Mouse (Mus musculus) lung, embryonic 16.5 days (tissue): ENCODE measurements at regions not wholly inside any gene's neighbourhood (a gene's known extent, or its start where the extent isn't known, plus 50 kb on each side); places are given as distances from the start of the nearest gene placed in this dataset.

Experiments
- ATAC-seq: fragments of 200-750 bp; cut with Nextera tagmentation; 2 replicates; pipeline ENCODE4 v1.8.0; 2017; ENCODE audit warnings: low read depth, mild to moderate bottlenecking, moderate library complexity
- H3K27ac ChIP-seq: fragments of 300-500 bp; sonication (generic); 2 replicates; pipeline ENCODE4 v1.5.1; 2014; ENCODE audit warnings: mild to moderate bottlenecking, control low read depth, low read length
- H3K27me3 ChIP-seq: fragments of 300-500 bp; sonication (generic); 2 replicates; pipeline ENCODE4 v1.6.1; 2014; ENCODE audit warnings: low read depth, low read length, mixed read lengths; ENCODE audit not compliant: control insufficient read depth, insufficient read depth
- H3K36me3 ChIP-seq: fragments of 300-500 bp; sonication (generic); 2 replicates; pipeline ENCODE4 v1.6.1; 2014; ENCODE audit warnings: low read length; ENCODE audit not compliant: control insufficient read depth, insufficient read depth
- H3K4me1 ChIP-seq: fragments of 300-500 bp; sonication (generic); replicated peaks from 2 replicates; pipeline ENCODE4 v1.6.1; 2014; ENCODE audit warnings: low read length, mixed read lengths; ENCODE audit not compliant: control insufficient read depth, insufficient read depth
- H3K4me2 ChIP-seq: fragments of 300-500 bp; sonication (generic); 2 replicates; pipeline ENCODE4 v1.6.1; 2014; ENCODE audit warnings: low read depth, low read length, control low read depth
- H3K4me3 ChIP-seq: fragments of 300-500 bp; sonication (generic); 2 replicates; pipeline ENCODE4 v1.5.1; 2014; ENCODE audit warnings: mild to moderate bottlenecking, low read length, control low read depth
- H3K9ac ChIP-seq: fragments of 300-500 bp; sonication (generic); 2 replicates; pipeline ENCODE4 v1.6.1; 2014; ENCODE audit warnings: low read length, control low read depth
- H3K9me3 ChIP-seq: fragments of 300-500 bp; sonication (generic); 2 replicates; pipeline ENCODE4 v1.6.1; 2016; ENCODE audit warnings: low read length; ENCODE audit not compliant: control insufficient read depth
- WGBS: fragments of 180-500 bp; shearing (Covaris S2); extraction: QIAGEN DNeasy Blood & Tissue Kit; methylation state at CpG from one replicate; pipeline ENCODE4 v1.1.7; 2014; 5-methylcytosine and 5-hydroxymethylcytosine counted together

DNA sequence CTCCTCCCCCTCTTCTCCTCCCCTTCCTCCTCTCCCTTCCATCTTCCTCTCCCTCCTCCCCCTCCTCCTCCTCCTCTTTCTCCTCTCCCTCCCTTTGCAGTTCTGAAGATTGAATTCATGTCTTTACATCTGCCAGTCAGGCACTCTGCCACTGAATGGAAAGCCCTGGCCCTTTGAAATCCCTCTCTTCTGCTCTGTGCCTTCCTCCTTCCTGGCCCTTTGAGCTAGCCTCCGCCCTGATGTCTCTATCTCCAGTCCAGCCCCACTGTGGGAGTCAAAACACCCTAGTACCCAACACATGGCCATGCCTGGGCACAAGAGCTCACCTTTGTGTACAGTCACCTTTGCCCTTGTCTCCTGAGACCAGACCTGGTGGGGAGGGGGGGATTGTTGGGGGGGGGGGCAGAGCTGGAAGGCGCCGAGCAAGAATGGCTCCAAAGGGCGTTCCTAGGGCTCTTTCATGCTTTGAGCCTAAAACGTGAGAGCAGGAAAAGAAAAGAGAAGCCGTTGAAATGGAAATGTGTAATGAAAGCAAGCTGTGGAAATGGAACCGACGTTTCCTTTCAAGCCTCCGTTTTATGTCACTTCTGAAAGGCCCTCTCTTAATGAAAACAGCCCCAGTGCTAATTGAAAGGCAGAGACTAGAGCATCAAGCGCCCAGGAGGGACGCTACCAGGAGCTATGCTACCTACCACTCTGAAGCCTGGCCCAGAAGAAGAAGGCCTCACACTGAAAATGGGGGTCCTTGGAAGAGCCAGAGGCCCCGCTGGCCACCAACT, 291.5 kb downstream of the Ptpru start:
- H3K9me3 ChIP-seq: no peaks in the 10 kb centered on the region
- no peak overlapping the region for H3K9ac ChIP-seq
- H3K4me3 ChIP-seq: no peak overlapping the region
- no peak overlapping the region for H3K27ac ChIP-seq
- H3K4me1 ChIP-seq: no peaks in the 10 kb centered on the region
- WGBS: 77% methylated on average over 12 of the region's 12 CpGs
- no peak overlapping the region for H3K4me2 ChIP-seq
- no peak for ATAC-seq
- no peaks in the 10 kb centered on the region for H3K36me3 ChIP-seq
- no peaks in the 10 kb centered on the region for H3K27me3 ChIP-seq

GRCm38 (mm10) chr4:131549581-131549980, 288.5 kb downstream of the Ptpru start:
- no peaks in the 10 kb centered on the region for H3K27me3 ChIP-seq
- no peak overlapping the region for H3K4me2 ChIP-seq
- ATAC-seq: no peak
- no peak overlapping the region for H3K4me3 ChIP-seq
- no peak overlapping the region for H3K9ac ChIP-seq
- no peaks in the 10 kb centered on the region for H3K9me3 ChIP-seq
- 75% methylated on average over 12 of the region's 12 CpGs for WGBS
- no peaks in the 10 kb centered on the region for H3K36me3 ChIP-seq
- H3K4me1 ChIP-seq: no peaks in the 10 kb centered on the region
- no peak overlapping the region for H3K27ac ChIP-seq

GRCm38 (mm10) chr4:131558513-131558912, 279.6 kb downstream of the Ptpru start:
- H3K4me2 ChIP-seq: no peak overlapping the region
- H3K4me1 ChIP-seq: no peaks in the 10 kb centered on the region
- H3K27ac ChIP-seq: no peak overlapping the region
- H3K4me3 ChIP-seq: no peak overlapping the region
- no peaks in the 10 kb centered on the region for H3K9me3 ChIP-seq
- no peaks in the 10 kb centered on the region for H3K36me3 ChIP-seq
- H3K9ac ChIP-seq: no peak overlapping the region
- H3K27me3 ChIP-seq: no peaks in the 10 kb centered on the region
- no peak for ATAC-seq
- WGBS: 48% methylated on average over 5 of the region's 5 CpGs

DNA sequence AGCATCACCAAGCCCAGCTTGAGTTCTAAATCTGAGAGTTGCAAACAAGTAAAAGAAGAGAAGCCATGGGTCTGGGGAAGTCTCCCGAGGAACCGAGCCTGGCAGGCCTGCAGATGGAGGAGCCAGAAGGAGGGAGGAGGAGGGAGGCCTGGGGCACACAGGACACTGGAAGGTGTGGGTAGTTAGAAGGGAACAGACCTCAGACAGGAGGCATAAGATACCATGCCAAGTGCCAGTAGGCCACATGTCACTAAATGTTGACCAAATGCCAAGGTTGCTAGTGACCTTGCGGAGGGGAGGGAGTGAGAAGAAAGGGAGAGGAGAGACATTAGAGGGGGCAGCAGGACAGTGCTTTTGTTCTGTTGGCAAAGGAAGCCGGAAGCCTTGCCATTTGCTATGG, 274.2 kb downstream of the Ptpru start:
- Histone ChIP-seq H3K27me3 (no peaks in the 10 kb centered on the region), H3K4me1 (no peaks in the 10 kb centered on the region), H3K27ac (no peak overlapping the region), H3K9me3 (no peaks in the 10 kb centered on the region), H3K36me3 (no peaks in the 10 kb centered on the region), H3K4me3 (no peak overlapping the region), H3K9ac (no peak overlapping the region), H3K4me2 (no peak overlapping the region)
- WGBS: 49% methylated on average over 4 of the region's 4 CpGs
- no peak for ATAC-seq

GRCm38 (mm10) chr4:131565203-131565602, 272.9 kb downstream of the Ptpru start:
- no peak overlapping the region for H3K4me3 ChIP-seq
- no peak overlapping the region for H3K27ac ChIP-seq
- no peaks in the 10 kb centered on the region for H3K9me3 ChIP-seq
- no peak overlapping the region for H3K9ac ChIP-seq
- no peaks in the 10 kb centered on the region for H3K36me3 ChIP-seq
- H3K4me2 ChIP-seq: no peak overlapping the region
- H3K4me1 ChIP-seq: no peaks in the 10 kb centered on the region
- no peaks in the 10 kb centered on the region for H3K27me3 ChIP-seq
- no peak for ATAC-seq
- WGBS: 75% methylated on average over 7 of the region's 7 CpGs

GRCm38 (mm10) chr4:131567241-131567640, 270.8 kb downstream of the Ptpru start:
- no peaks in the 10 kb centered on the region for H3K36me3 ChIP-seq
- no peak for ATAC-seq
- no peak overlapping the region for H3K9ac ChIP-seq
- no peak overlapping the region for H3K27ac ChIP-seq
- no peak overlapping the region for H3K4me3 ChIP-seq
- H3K9me3 ChIP-seq: no peaks in the 10 kb centered on the region
- no peaks in the 10 kb centered on the region for H3K27me3 ChIP-seq
- 55% methylated on average over 2 of the region's 2 CpGs for WGBS
- H3K4me2 ChIP-seq: no peak overlapping the region
- no peaks in the 10 kb centered on the region for H3K4me1 ChIP-seq

DNA sequence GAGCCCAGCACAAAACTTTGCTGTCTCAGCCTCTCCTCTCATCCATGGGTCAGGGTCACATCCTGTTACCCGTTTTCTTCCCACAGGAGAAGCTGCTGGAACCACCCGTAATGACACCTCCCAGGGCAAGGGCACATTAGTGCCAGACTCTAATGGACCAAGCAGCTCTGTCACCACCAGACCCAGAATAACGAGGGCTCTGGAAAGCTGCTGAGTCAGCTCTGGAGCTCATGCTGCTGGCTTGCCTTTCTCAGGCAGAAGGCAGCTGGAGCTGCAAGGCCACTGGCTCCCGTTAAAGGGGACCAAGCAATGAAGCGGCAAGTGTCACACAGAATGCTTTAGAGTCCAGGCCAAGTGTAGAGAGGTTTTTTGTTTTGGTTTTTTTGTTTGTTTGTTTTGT, 268.9 kb downstream of the Ptpru start:
- Histone ChIP-seq H3K27me3 (no peaks in the 10 kb centered on the region), H3K9ac (no peak overlapping the region), H3K27ac (no peak overlapping the region), H3K4me2 (no peak overlapping the region), H3K4me1 (no peaks in the 10 kb centered on the region), H3K9me3 (no peaks in the 10 kb centered on the region), H3K36me3 (no peaks in the 10 kb centered on the region), H3K4me3 (no peak overlapping the region)
- ATAC-seq: no peak
- 47% methylated on average over 5 of the region's 5 CpGs for WGBS

DNA sequence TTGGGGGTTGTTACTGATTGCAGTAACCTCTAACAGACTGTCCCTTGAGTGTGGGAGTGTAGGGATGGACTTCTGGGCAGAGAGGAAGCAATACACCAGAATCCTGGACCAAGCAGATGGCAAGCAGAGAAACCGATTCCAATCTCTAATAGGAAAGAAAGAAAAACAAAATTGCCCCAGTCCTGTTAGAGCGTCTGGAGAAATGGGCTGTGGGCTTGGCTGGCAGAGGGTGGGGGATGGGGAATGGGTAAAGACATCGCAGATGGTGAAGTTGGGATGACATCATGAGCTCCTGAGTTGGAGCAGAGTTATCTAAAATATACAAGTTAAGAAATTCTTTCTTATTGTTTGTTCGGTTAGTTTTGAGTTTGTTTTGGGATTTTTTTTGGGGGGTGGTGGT, 260.5 kb downstream of the Ptpru start:
- no peaks in the 10 kb centered on the region for H3K27me3 ChIP-seq
- H3K4me1 ChIP-seq: no peaks in the 10 kb centered on the region
- no peak overlapping the region for H3K4me2 ChIP-seq
- H3K4me3 ChIP-seq: no peak overlapping the region
- no peaks in the 10 kb centered on the region for H3K9me3 ChIP-seq
- ATAC-seq: no peak
- no peak overlapping the region for H3K9ac ChIP-seq
- no peak overlapping the region for H3K27ac ChIP-seq
- WGBS: 42% methylated on average over 4 of the region's 4 CpGs
- no peaks in the 10 kb centered on the region for H3K36me3 ChIP-seq

DNA sequence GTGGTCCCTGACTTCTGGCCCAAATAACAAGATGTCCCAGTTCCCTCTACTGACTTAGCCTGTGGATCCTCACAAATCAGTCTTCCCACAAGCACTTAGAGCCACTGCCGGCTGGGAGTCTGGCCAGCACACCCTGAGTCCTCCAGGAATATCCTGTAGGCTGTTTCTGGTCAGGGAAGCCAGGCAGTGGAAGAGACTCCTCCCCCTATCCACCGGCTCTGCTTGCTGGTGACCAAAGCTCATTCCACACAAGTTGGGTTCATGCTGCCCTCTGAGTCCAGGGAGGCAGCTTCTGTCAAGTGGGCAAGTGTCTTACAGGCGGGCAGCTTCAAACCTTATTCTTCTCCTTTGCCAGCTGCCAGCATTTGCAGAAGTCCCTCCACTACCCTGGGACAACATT, 252.1 kb downstream of the Ptpru start:
- Histone ChIP-seq H3K27ac (no peak overlapping the region), H3K27me3 (no peaks in the 10 kb centered on the region), H3K36me3 (no peaks in the 10 kb centered on the region), H3K9ac (no peak overlapping the region), H3K4me3 (no peak overlapping the region), H3K4me1 (no peaks in the 10 kb centered on the region), H3K4me2 (no peak overlapping the region), H3K9me3 (no peaks in the 10 kb centered on the region)
- no peak for ATAC-seq
- 48% methylated on average over 3 of the region's 3 CpGs for WGBS

- Histone ChIP-seq H3K9ac (no peak overlapping the region), H3K27ac (no peak overlapping the region), H3K4me2 (no peak overlapping the region), H3K27me3 (no peaks in the 10 kb centered on the region), H3K4me1 (no peaks in the 10 kb centered on the region), H3K9me3 (no peaks in the 10 kb centered on the region), H3K4me3 (no peak overlapping the region), H3K36me3 (no peaks in the 10 kb centered on the region)
- 51% methylated on average over 7 of the region's 7 CpGs for WGBS
- no peak for ATAC-seq
Measured at GRCm38 (mm10) chr4:131587536-131587935, 250.6 kb downstream of the Ptpru start.
